Mouse (Mus musculus): Measurements from ENCODE around the gene Tssc4. TPM values are rescaled to one million over a fixed set of nuclear protein-coding genes. Genes with fewer than 3 reads are reported as not detected.

Gene Tssc4
- polyA plus RNA-seq, 1 experiment, result 219 TPM

- TF ChIP-seq FLI1 (IDR thresholded peaks at IDR 0.05; ENCODE audit: low read length) (no peak), GATA1 (IDR thresholded peaks at IDR 0.05; ENCODE audit: borderline replicate concordance, low read length) (no peak)
- H3K4me3 ChIP-seq (replicated peaks), result no peak overlapping the region
Measured at GRCm38 (mm10) chr7:143105258-143105897, 36.3 kb downstream of the Tssc4 start.

GRCm38 (mm10) chr7:143106062-143106461 is 37.0 kb downstream of the Tssc4 start, which contains the start of gene Kcnq1:
Gene Kcnq1 (plus strand): TSS chr7:143106362.
- Histone ChIP-seq H3K36me3 (replicated peaks; ENCODE audit: low read length) (no peaks in the 10 kb centered on the region), H3K4me3 (replicated peaks) (peak within 1 kb of the TSS; percentile 69), H3K27me3 (replicated peaks) (peaks cover 96% of the 10 kb centered on the region), H3K4me1 (peaks cover 7% of the 10 kb centered on the region), H3K9me3 (0 out of 2 replicates have a peak, but pooled peaks cover 3% of the 10 kb centered on the region)
- TF ChIP-seq FLI1 (IDR thresholded peaks at IDR 0.05; ENCODE audit: low read length), result no peak
- TF ChIP-seq GATA1 (IDR thresholded peaks at IDR 0.05; ENCODE audit: borderline replicate concordance, low read length), result no peak

More at GRCm38 (mm10) chr7:143105258-143105897, 36.3 kb downstream of the Tssc4 start:
- H3K27me3 ChIP-seq (replicated peaks), result peaks cover 95% of the 10 kb centered on the region
- peaks cover 14% of the 10 kb centered on the region for H3K4me1 ChIP-seq
- H3K36me3 ChIP-seq (replicated peaks; ENCODE audit: low read length), result no peaks in the 10 kb centered on the region
- 0 out of 2 replicates have a peak, but pooled peaks cover 3% of the 10 kb centered on the region for H3K9me3 ChIP-seq

GRCm38 (mm10) chr7:143106672-143107465 is 37.8 kb downstream of the Tssc4 start:
- TF ChIP-seq GATA1 (IDR thresholded peaks at IDR 0.05; ENCODE audit: borderline replicate concordance, low read length) (no peak), FLI1 (IDR thresholded peaks at IDR 0.05; ENCODE audit: low read length) (no peak)
- peaks cover 6% of the 10 kb centered on the region; the same call in 1 of the 2 replicates for H3K4me1 ChIP-seq
- peaks cover 96% of the 10 kb centered on the region for H3K27me3 ChIP-seq (replicated peaks)
- no peaks in the 10 kb centered on the region for H3K36me3 ChIP-seq (replicated peaks; ENCODE audit: low read length)
- H3K4me3 ChIP-seq (replicated peaks), result peak overlapping the region; percentile 69
- H3K9me3 ChIP-seq, result no peaks in the 10 kb centered on the region

- Histone ChIP-seq H3K4me3 (replicated peaks) (no peak overlapping the region), H3K27me3 (replicated peaks) (peaks cover 94% of the 10 kb centered on the region), H3K36me3 (replicated peaks; ENCODE audit: low read length) (no peaks in the 10 kb centered on the region), H3K9me3 (no peaks in the 10 kb centered on the region), H3K4me1 (peaks cover 6% of the 10 kb centered on the region; the same call in 1 of the 2 replicates)
- no peak for TF ChIP-seq FLI1 (IDR thresholded peaks at IDR 0.05; ENCODE audit: low read length)
- TF ChIP-seq GATA1 (IDR thresholded peaks at IDR 0.05; ENCODE audit: borderline replicate concordance, low read length), result no peak
Measured at GRCm38 (mm10) chr7:143108200-143108599, 39.2 kb downstream of the Tssc4 start.

- TF ChIP-seq FLI1 (IDR thresholded peaks at IDR 0.05; ENCODE audit: low read length) (no peak), GATA1 (IDR thresholded peaks at IDR 0.05; ENCODE audit: borderline replicate concordance, low read length) (no peak)
- H3K36me3 ChIP-seq (replicated peaks; ENCODE audit: low read length), result no peaks in the 10 kb centered on the region
- H3K27me3 ChIP-seq (replicated peaks), result peaks cover 92% of the 10 kb centered on the region
- H3K4me3 ChIP-seq (replicated peaks), result no peak overlapping the region
- no peaks in the 10 kb centered on the region for H3K9me3 ChIP-seq
- H3K4me1 ChIP-seq, result peaks cover 6% of the 10 kb centered on the region; the same call in 1 of the 2 replicates
Measured at GRCm38 (mm10) chr7:143108996-143109660, 40.1 kb downstream of the Tssc4 start.

- Histone ChIP-seq H3K27me3 (replicated peaks) (peaks cover 87% of the 10 kb centered on the region), H3K4me1 (peaks cover 6% of the 10 kb centered on the region; the same call in 1 of the 2 replicates), H3K4me3 (replicated peaks) (no peak overlapping the region), H3K9me3 (peaks cover 1% of the 10 kb centered on the region), H3K36me3 (replicated peaks; ENCODE audit: low read length) (no peaks in the 10 kb centered on the region)
- TF ChIP-seq GATA1 (IDR thresholded peaks at IDR 0.05; ENCODE audit: borderline replicate concordance, low read length), result no peak
Measured at GRCm38 (mm10) chr7:143109696-143110095, 40.6 kb downstream of the Tssc4 start.

GRCm38 (mm10) chr7:143110803-143111202 is 41.8 kb downstream of the Tssc4 start:
- H3K36me3 ChIP-seq (replicated peaks; ENCODE audit: low read length), result no peaks in the 10 kb centered on the region
- H3K9me3 ChIP-seq, result peaks cover 6% of the 10 kb centered on the region
- peaks cover 6% of the 10 kb centered on the region; the same call in 1 of the 2 replicates for H3K4me1 ChIP-seq
- TF ChIP-seq FLI1 (IDR thresholded peaks at IDR 0.05; ENCODE audit: low read length), result no peak
- TF ChIP-seq GATA1 (IDR thresholded peaks at IDR 0.05; ENCODE audit: borderline replicate concordance, low read length), result no peak
- H3K27me3 ChIP-seq (replicated peaks), result peaks cover 79% of the 10 kb centered on the region
- no peak overlapping the region for H3K4me3 ChIP-seq (replicated peaks)

- H3K9me3 ChIP-seq, result peaks cover 6% of the 10 kb centered on the region
- peaks cover 5% of the 10 kb centered on the region; the same call in 1 of the 2 replicates for H3K4me1 ChIP-seq
- no peak for TF ChIP-seq GATA1 (IDR thresholded peaks at IDR 0.05; ENCODE audit: borderline replicate concordance, low read length)
- no peak for TF ChIP-seq FLI1 (IDR thresholded peaks at IDR 0.05; ENCODE audit: low read length)
- H3K4me3 ChIP-seq (replicated peaks), result no peak overlapping the region
- H3K27me3 ChIP-seq (replicated peaks), result peaks cover 74% of the 10 kb centered on the region
- H3K36me3 ChIP-seq (replicated peaks; ENCODE audit: low read length), result no peaks in the 10 kb centered on the region
Measured at GRCm38 (mm10) chr7:143111719-143112118, 42.7 kb downstream of the Tssc4 start.

GRCm38 (mm10) chr7:143112395-143112794 is 43.3 kb downstream of the Tssc4 start:
- Histone ChIP-seq H3K36me3 (replicated peaks; ENCODE audit: low read length) (no peaks in the 10 kb centered on the region), H3K4me3 (replicated peaks) (no peak overlapping the region), H3K27me3 (replicated peaks) (peaks cover 67% of the 10 kb centered on the region), H3K9me3 (peaks cover 6% of the 10 kb centered on the region), H3K4me1 (no peaks in the 10 kb centered on the region; the same call in 1 of the 2 replicates)
- TF ChIP-seq FLI1 (IDR thresholded peaks at IDR 0.05; ENCODE audit: low read length), result no peak
- TF ChIP-seq GATA1 (IDR thresholded peaks at IDR 0.05; ENCODE audit: borderline replicate concordance, low read length), result no peak

Data from megakaryocyte, embryonic 14.5 days (primary cell).